Mouse (Mus musculus): ENCODE measurements at regions not wholly inside any gene's neighbourhood (a gene's known extent, or its start where the extent isn't known, plus 50 kb on each side); places are given as distances from the start of the nearest gene placed in this dataset.

DNA sequence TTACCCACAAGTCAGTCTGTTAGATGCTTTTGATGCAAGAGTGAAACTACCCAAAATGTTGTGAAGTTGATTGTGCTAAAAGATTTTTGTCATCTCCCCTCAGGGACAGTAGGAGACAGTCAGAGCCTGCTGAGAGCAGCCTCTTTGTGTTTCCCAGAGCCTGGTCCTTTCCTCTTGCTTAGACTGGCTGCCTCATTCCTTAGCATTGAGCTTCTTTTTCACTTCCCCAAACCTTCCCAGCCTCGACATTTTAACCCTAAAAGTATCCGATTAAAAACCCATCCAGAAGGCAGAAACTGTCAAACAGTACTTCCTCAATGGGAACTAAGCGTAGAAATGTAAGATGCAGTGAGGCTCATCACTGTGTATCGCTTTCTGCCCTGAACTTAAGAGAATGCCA is 104.0 kb upstream of the Gadl1 start:
- Histone ChIP-seq H3K27me3 (ENCODE audit: insufficient read depth, low read length) (no peaks in the 10 kb centered on the region), H3K4me1 (ENCODE audit: insufficient read depth) (no peaks in the 10 kb centered on the region), H3K9me3 (ENCODE audit: low read depth, low read length) (no peaks in the 10 kb centered on the region), H3K36me3 (ENCODE audit: insufficient read depth) (no peaks in the 10 kb centered on the region), H3K4me3 (ENCODE audit: low read depth, low read length) (no peak overlapping the region), H3K27ac (ENCODE audit: low read depth) (no peak overlapping the region), H3K9ac (no peak overlapping the region), H3K4me2 (no peak overlapping the region)
- no peak for TF ChIP-seq CTCF (IDR thresholded peaks at IDR 0.05; ENCODE audit: low read depth)
- WGBS, result 56% methylated on average over 4 of the region's 4 CpGs
- no peak for DNase-seq
- ATAC-seq (ENCODE audit: insufficient read depth), result no peak

GRCm38 (mm10) chr9:115806018-115806702 is 103.1 kb upstream of the Gadl1 start:
- Histone ChIP-seq H3K9ac (no peak overlapping the region), H3K27me3 (ENCODE audit: insufficient read depth, low read length) (no peaks in the 10 kb centered on the region), H3K4me3 (ENCODE audit: low read depth, low read length) (no peak overlapping the region), H3K36me3 (ENCODE audit: insufficient read depth) (no peaks in the 10 kb centered on the region), H3K27ac (ENCODE audit: low read depth) (no peak overlapping the region), H3K4me2 (no peak overlapping the region), H3K4me1 (ENCODE audit: insufficient read depth) (no peaks in the 10 kb centered on the region), H3K9me3 (ENCODE audit: low read depth, low read length) (no peaks in the 10 kb centered on the region)
- no peak for TF ChIP-seq CTCF (IDR thresholded peaks at IDR 0.05; ENCODE audit: low read depth)
- WGBS, result 47% methylated on average over 10 of the region's 10 CpGs
- ATAC-seq (ENCODE audit: insufficient read depth) (no peak), DNase-seq (no peak)

- WGBS, result 30% methylated on average over 5 of the region's 5 CpGs
- H3K9ac ChIP-seq, result no peak overlapping the region
- H3K36me3 ChIP-seq (ENCODE audit: insufficient read depth), result no peaks in the 10 kb centered on the region
- DNase-seq, result no peak
- no peak for ATAC-seq (ENCODE audit: insufficient read depth)
- no peaks in the 10 kb centered on the region for H3K9me3 ChIP-seq (ENCODE audit: low read depth, low read length)
- TF ChIP-seq CTCF (IDR thresholded peaks at IDR 0.05; ENCODE audit: low read depth), result no peak
- no peaks in the 10 kb centered on the region for H3K27me3 ChIP-seq (ENCODE audit: insufficient read depth, low read length)
- H3K4me2 ChIP-seq, result no peak overlapping the region
- no peak overlapping the region for H3K4me3 ChIP-seq (ENCODE audit: low read depth, low read length)
- no peak overlapping the region for H3K27ac ChIP-seq (ENCODE audit: low read depth)
- no peaks in the 10 kb centered on the region for H3K4me1 ChIP-seq (ENCODE audit: insufficient read depth)
Observed at GRCm38 (mm10) chr9:115840186-115840585, 69.1 kb upstream of the Gadl1 start.

- TF ChIP-seq CTCF (IDR thresholded peaks at IDR 0.05; ENCODE audit: low read depth), result no peak
- no peak overlapping the region for H3K4me2 ChIP-seq
- no peaks in the 10 kb centered on the region for H3K9me3 ChIP-seq (ENCODE audit: low read depth, low read length)
- DNase-seq (no peak), ATAC-seq (ENCODE audit: insufficient read depth) (no peak)
- no peaks in the 10 kb centered on the region for H3K4me1 ChIP-seq (ENCODE audit: insufficient read depth)
- 75% methylated on average over 8 of the region's 8 CpGs for WGBS
- H3K9ac ChIP-seq, result no peak overlapping the region
- no peak overlapping the region for H3K27ac ChIP-seq (ENCODE audit: low read depth)
- no peaks in the 10 kb centered on the region for H3K36me3 ChIP-seq (ENCODE audit: insufficient read depth)
- H3K27me3 ChIP-seq (ENCODE audit: insufficient read depth, low read length), result no peaks in the 10 kb centered on the region
- H3K4me3 ChIP-seq (ENCODE audit: low read depth, low read length), result no peak overlapping the region
Observed at GRCm38 (mm10) chr9:115840791-115841190, 68.5 kb upstream of the Gadl1 start.

DNA sequence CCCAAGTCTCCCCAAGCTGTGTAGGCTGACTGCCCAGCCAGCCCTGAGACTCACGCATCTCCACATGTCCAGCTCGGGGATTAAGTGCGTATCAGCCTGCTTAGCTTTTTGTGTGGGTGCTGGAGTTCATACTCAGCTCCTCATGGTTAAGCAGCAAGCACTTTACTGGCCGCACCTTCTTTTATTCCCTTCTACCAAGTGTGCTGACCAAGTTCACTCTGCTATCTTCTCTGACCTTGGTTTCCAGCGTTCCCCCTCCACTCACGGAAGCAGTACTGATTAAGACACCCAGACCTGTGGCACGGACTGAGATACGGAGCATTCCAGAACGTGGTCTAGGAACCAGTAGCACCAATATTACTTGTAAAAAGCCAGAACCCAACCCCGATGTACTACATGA is 67.6 kb upstream of the Gadl1 start:
- ATAC-seq (ENCODE audit: insufficient read depth), result no peak
- WGBS, result 73% methylated on average over 10 of the region's 10 CpGs
- no peak for DNase-seq

GRCm38 (mm10) chr9:115844340-115844739 is 64.9 kb upstream of the Gadl1 start:
- Histone ChIP-seq H3K9ac (no peak overlapping the region), H3K4me1 (ENCODE audit: insufficient read depth) (no peaks in the 10 kb centered on the region), H3K4me2 (no peak overlapping the region), H3K27ac (ENCODE audit: low read depth) (no peak overlapping the region), H3K9me3 (ENCODE audit: low read depth, low read length) (no peaks in the 10 kb centered on the region), H3K4me3 (ENCODE audit: low read depth, low read length) (no peak overlapping the region), H3K27me3 (ENCODE audit: insufficient read depth, low read length) (no peaks in the 10 kb centered on the region), H3K36me3 (ENCODE audit: insufficient read depth) (no peaks in the 10 kb centered on the region)
- ATAC-seq (ENCODE audit: insufficient read depth) (no peak), DNase-seq (no peak)
- 48% methylated on average over 4 of the region's 4 CpGs for WGBS
- TF ChIP-seq CTCF (IDR thresholded peaks at IDR 0.05; ENCODE audit: low read depth), result no peak

More for the DNA sequence above, 67.6 kb upstream of the Gadl1 start:
- H3K4me2 ChIP-seq, result no peak overlapping the region
- no peak for TF ChIP-seq CTCF (IDR thresholded peaks at IDR 0.05; ENCODE audit: low read depth)
- H3K9ac ChIP-seq, result no peak overlapping the region
- H3K4me1 ChIP-seq (ENCODE audit: insufficient read depth), result no peaks in the 10 kb centered on the region
- no peaks in the 10 kb centered on the region for H3K36me3 ChIP-seq (ENCODE audit: insufficient read depth)
- H3K27ac ChIP-seq (ENCODE audit: low read depth), result no peak overlapping the region
- no peaks in the 10 kb centered on the region for H3K27me3 ChIP-seq (ENCODE audit: insufficient read depth, low read length)
- H3K4me3 ChIP-seq (ENCODE audit: low read depth, low read length), result no peak overlapping the region
- no peaks in the 10 kb centered on the region for H3K9me3 ChIP-seq (ENCODE audit: low read depth, low read length)

DNA sequence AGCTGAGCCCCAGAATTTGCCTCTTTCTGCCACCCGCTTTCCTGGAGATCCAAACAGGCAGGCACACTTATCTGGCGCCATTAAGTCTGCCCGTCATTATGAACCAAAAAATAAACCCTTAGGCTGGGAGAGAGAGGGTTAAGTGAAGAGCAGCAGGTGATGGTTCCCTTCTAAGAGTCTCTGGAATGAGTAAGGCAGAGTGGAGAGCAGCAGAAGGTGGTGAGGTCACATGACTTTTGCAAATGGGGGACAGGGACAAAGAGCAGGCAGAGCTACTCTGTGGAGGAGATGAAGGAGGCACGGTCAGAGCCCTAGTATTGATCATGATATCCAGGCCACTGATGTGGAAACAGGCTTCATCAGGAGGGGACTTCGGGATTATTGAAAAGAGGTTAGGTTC is 64.2 kb upstream of the Gadl1 start:
- ATAC-seq (ENCODE audit: insufficient read depth) (no peak), DNase-seq (no peak)
- no peak overlapping the region for H3K4me2 ChIP-seq
- H3K4me3 ChIP-seq (ENCODE audit: low read depth, low read length), result no peak overlapping the region
- no peak overlapping the region for H3K27ac ChIP-seq (ENCODE audit: low read depth)
- 72% methylated on average over 5 of the region's 5 CpGs for WGBS
- no peaks in the 10 kb centered on the region for H3K9me3 ChIP-seq (ENCODE audit: low read depth, low read length)
- no peak for TF ChIP-seq CTCF (IDR thresholded peaks at IDR 0.05; ENCODE audit: low read depth)
- H3K4me1 ChIP-seq (ENCODE audit: insufficient read depth), result no peaks in the 10 kb centered on the region
- H3K9ac ChIP-seq, result no peak overlapping the region
- H3K36me3 ChIP-seq (ENCODE audit: insufficient read depth), result no peaks in the 10 kb centered on the region
- no peaks in the 10 kb centered on the region for H3K27me3 ChIP-seq (ENCODE audit: insufficient read depth, low read length)

All from lung, embryonic 14.5 days (tissue).